Mouse (Mus musculus): ENCODE measurements at regions not wholly inside any gene's neighbourhood (a gene's known extent, or its start where the extent isn't known, plus 50 kb on each side); places are given as distances from the start of the nearest gene placed in this dataset.

DNA sequence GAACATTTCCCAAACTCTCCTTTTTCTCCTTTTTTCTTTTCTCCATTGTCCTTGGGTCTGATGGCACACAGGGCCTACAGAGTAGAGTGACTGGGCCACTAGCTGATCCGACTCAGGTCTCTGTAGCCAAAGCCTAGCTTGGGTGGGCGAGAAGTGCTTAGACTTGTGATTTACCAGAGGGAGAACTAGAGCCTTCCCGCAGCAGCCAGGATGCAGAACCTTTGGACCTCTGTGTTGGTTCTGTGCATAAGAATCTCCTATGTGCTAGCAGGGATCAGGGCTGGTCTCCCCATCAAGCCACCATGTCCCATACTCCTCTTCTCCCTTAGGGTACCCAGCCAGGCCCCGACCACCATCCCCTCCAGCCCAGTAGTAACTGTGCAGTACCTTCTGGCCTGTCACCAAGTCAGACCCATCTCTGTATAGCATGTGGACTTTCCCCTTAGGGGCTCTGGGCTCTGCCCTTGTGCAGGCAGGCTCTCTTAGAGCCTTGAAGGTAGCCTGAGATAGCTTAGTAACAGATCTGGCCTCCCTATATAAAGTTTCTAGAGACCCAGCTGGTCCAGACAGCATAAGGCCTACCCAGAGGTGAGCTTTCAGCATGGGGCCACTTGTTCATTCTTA, 94.6 kb downstream of the 1700001O22Rik start:
- Histone ChIP-seq H3K27me3 (ENCODE audit: insufficient read depth, low read length) (no peaks in the 10 kb centered on the region), H3K4me2 (ENCODE audit: low read length) (no peak overlapping the region), H3K9ac (ENCODE audit: low read depth, low read length) (peak overlapping the region; percentile 70; the same call in 1 of the 2 replicates), H3K27ac (peak overlapping the region; percentile 99), H3K4me1 (replicated peaks; ENCODE audit: insufficient read depth, low read length) (peaks cover 57% of the 10 kb centered on the region), H3K36me3 (ENCODE audit: insufficient read depth, low read length) (no peaks in the 10 kb centered on the region), H3K4me3 (replicated peaks; ENCODE audit: low read depth, low read length) (no peak overlapping the region), H3K9me3 (replicated peaks; ENCODE audit: low read length) (no peaks in the 10 kb centered on the region)
- no peak for ATAC-seq (replicated peaks; ENCODE audit: low FRiP score, low read depth)
- WGBS = 62% methylated on average over 4 of the region's 4 CpGs
- no peak for DNase-seq (ENCODE audit: low spot score)
- no peak for TF ChIP-seq CTCF (IDR thresholded peaks at IDR 0.05; ENCODE audit: low read depth)

GRCm38 (mm10) chr2:30708001-30708683, 95.3 kb downstream of the 1700001O22Rik start:
- ATAC-seq (replicated peaks; ENCODE audit: low FRiP score, low read depth) (peak; percentile 77), DNase-seq (ENCODE audit: low spot score) (peak; percentile 95)

GRCm38 (mm10) chr2:30707099-30708000, 96.1 kb downstream of the 1700001O22Rik start:
- DNase-seq (ENCODE audit: low spot score) (peak; percentile 96), ATAC-seq (replicated peaks; ENCODE audit: low FRiP score, low read depth) (peak; percentile 29; the same call in 1 of the 2 replicates)
- Histone ChIP-seq H3K9me3 (replicated peaks; ENCODE audit: low read length) (no peaks in the 10 kb centered on the region), H3K4me2 (ENCODE audit: low read length) (peak overlapping the region; percentile 55), H3K4me3 (replicated peaks; ENCODE audit: low read depth, low read length) (peak overlapping the region; percentile 22; the same call in 1 of the 2 replicates), H3K27me3 (ENCODE audit: insufficient read depth, low read length) (no peaks in the 10 kb centered on the region), H3K36me3 (ENCODE audit: insufficient read depth, low read length) (no peaks in the 10 kb centered on the region), H3K27ac (peak overlapping the region; percentile 99), H3K9ac (ENCODE audit: low read depth, low read length) (peak overlapping the region; percentile 70), H3K4me1 (replicated peaks; ENCODE audit: insufficient read depth, low read length) (peaks cover 45% of the 10 kb centered on the region)
- WGBS = 3% methylated on average over 44 of the region's 44 CpGs
- peak; percentile 38; the same call in 1 of the 2 replicates for TF ChIP-seq CTCF (IDR thresholded peaks at IDR 0.05; ENCODE audit: low read depth)

More at GRCm38 (mm10) chr2:30708001-30708683, 95.3 kb downstream of the 1700001O22Rik start:
- no peaks in the 10 kb centered on the region for H3K36me3 ChIP-seq (ENCODE audit: insufficient read depth, low read length)
- H3K9me3 ChIP-seq (replicated peaks; ENCODE audit: low read length) = no peaks in the 10 kb centered on the region
- peak overlapping the region; percentile 99 for H3K27ac ChIP-seq
- peak overlapping the region; percentile 55 for H3K4me2 ChIP-seq (ENCODE audit: low read length)
- H3K27me3 ChIP-seq (ENCODE audit: insufficient read depth, low read length) = no peaks in the 10 kb centered on the region
- WGBS = under 1% methylated on average over 48 of the region's 48 CpGs
- peak overlapping the region; percentile 70 for H3K9ac ChIP-seq (ENCODE audit: low read depth, low read length)
- no peak for TF ChIP-seq CTCF (IDR thresholded peaks at IDR 0.05; ENCODE audit: low read depth)
- peaks cover 53% of the 10 kb centered on the region for H3K4me1 ChIP-seq (replicated peaks; ENCODE audit: insufficient read depth, low read length)
- peak overlapping the region; percentile 22; the same call in 1 of the 2 replicates for H3K4me3 ChIP-seq (replicated peaks; ENCODE audit: low read depth, low read length)

- Histone ChIP-seq H3K27ac (peak overlapping the region; percentile 99), H3K4me3 (replicated peaks; ENCODE audit: low read depth, low read length) (no peak overlapping the region), H3K27me3 (ENCODE audit: insufficient read depth, low read length) (no peaks in the 10 kb centered on the region), H3K9me3 (replicated peaks; ENCODE audit: low read length) (no peaks in the 10 kb centered on the region), H3K36me3 (ENCODE audit: insufficient read depth, low read length) (no peaks in the 10 kb centered on the region), H3K9ac (ENCODE audit: low read depth, low read length) (0 out of 2 replicates have a peak overlapping the region, but pooled peaks have one; percentile 8), H3K4me1 (replicated peaks; ENCODE audit: insufficient read depth, low read length) (peaks cover 37% of the 10 kb centered on the region), H3K4me2 (ENCODE audit: low read length) (no peak overlapping the region)
- DNase-seq (ENCODE audit: low spot score) = no peak
- TF ChIP-seq CTCF (IDR thresholded peaks at IDR 0.05; ENCODE audit: low read depth) = no peak
- no peak for ATAC-seq (replicated peaks; ENCODE audit: low FRiP score, low read depth)
- WGBS = 71% methylated on average over 5 of the region's 5 CpGs
These were observed 97.4 kb downstream of the 1700001O22Rik start for GRCm38 (mm10) chr2:30706036-30706435.

DNA sequence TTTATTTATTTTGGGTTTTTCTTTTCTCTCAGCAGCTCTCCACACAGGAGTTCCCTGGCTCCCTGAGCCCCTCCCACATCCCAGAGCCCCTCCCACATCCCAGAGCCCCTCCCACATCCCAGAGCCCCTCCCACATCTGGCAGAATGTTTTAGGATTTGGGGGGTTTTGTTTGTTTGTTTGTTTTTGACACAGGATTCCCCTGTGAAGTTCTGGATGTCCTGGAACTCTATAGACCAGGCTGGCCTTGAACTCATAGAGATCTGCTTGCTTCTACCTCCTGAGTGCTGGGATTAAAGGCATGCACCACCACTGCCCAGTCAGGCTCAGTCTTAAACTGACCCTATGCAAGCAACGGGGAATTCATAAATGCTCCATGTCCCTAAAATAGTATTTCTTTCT, 100.2 kb downstream of the 1700001O22Rik start:
- Histone ChIP-seq H3K4me2 (ENCODE audit: low read length) (no peak overlapping the region), H3K9ac (ENCODE audit: low read depth, low read length) (no peak overlapping the region), H3K27me3 (ENCODE audit: insufficient read depth, low read length) (no peaks in the 10 kb centered on the region), H3K4me3 (replicated peaks; ENCODE audit: low read depth, low read length) (no peak overlapping the region), H3K4me1 (replicated peaks; ENCODE audit: insufficient read depth, low read length) (peaks cover 26% of the 10 kb centered on the region), H3K36me3 (ENCODE audit: insufficient read depth, low read length) (no peaks in the 10 kb centered on the region), H3K27ac (no peak overlapping the region), H3K9me3 (replicated peaks; ENCODE audit: low read length) (no peaks in the 10 kb centered on the region)
- WGBS = 73% methylated on average over 1 of the region's 1 CpGs
- ATAC-seq (replicated peaks; ENCODE audit: low FRiP score, low read depth) (no peak), DNase-seq (ENCODE audit: low spot score) (no peak)
- no peak for TF ChIP-seq CTCF (IDR thresholded peaks at IDR 0.05; ENCODE audit: low read depth)

DNA sequence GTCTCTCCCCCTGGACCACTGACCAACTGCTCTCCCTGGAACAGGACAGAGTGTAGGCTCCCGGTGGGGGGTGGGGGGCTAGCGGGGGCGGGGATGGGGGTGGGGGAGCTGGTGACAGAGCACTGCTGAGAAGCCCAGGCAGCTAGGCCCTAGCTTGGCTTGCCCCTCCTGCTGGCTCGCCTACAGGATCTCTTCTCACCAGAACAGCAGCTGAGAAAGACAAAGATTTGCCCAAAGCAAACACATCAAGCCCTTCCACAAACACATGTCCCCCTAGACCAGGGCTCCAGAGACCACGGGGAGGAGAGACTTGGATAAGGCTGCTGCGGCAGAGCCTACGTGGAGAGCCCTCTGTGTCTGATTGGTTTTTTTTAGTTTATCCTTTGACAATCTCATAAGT, 100.8 kb downstream of the 1700001O22Rik start:
- WGBS = 29% methylated on average over 7 of the region's 7 CpGs
- DNase-seq (ENCODE audit: low spot score) = no peak
- Histone ChIP-seq H3K27me3 (ENCODE audit: insufficient read depth, low read length) (no peaks in the 10 kb centered on the region), H3K4me2 (ENCODE audit: low read length) (no peak overlapping the region), H3K36me3 (ENCODE audit: insufficient read depth, low read length) (no peaks in the 10 kb centered on the region), H3K27ac (peak overlapping the region; percentile 67), H3K9ac (ENCODE audit: low read depth, low read length) (no peak overlapping the region), H3K4me1 (replicated peaks; ENCODE audit: insufficient read depth, low read length) (peaks cover 23% of the 10 kb centered on the region), H3K9me3 (replicated peaks; ENCODE audit: low read length) (no peaks in the 10 kb centered on the region), H3K4me3 (replicated peaks; ENCODE audit: low read depth, low read length) (no peak overlapping the region)
- no peak for ATAC-seq (replicated peaks; ENCODE audit: low FRiP score, low read depth)
- no peak; the same call in 1 of the 2 replicates for TF ChIP-seq CTCF (IDR thresholded peaks at IDR 0.05; ENCODE audit: low read depth)

All from kidney, postnatal 0 days (tissue).